Mouse (Mus musculus): ENCODE results near the gene Ccdc124.

Ccdc124 gene

GRCm38 (mm10) chr8:70873364-70873985 is at the start of gene Ccdc124:
Gene Ccdc124 (minus strand): TSS chr8:70873935.
- peak; percentile 91 to 97 for DNase-seq (ENCODE audit: low spot score in 2 of 2)

- no peak for DNase-seq (ENCODE audit: low spot score in 2 of 2)
Observed at GRCm38 (mm10) chr8:70920049-70920922, 46.6 kb upstream of the Ccdc124 start.

- no peak for DNase-seq (ENCODE audit: low spot score in 2 of 2)
Observed at GRCm38 (mm10) chr8:70914704-70915103, 41.0 kb upstream of the Ccdc124 start.

- DNase-seq (ENCODE audit: low spot score in 2 of 2): no peak
Observed at GRCm38 (mm10) chr8:70913523-70913922, 39.8 kb upstream of the Ccdc124 start.

- no peak for DNase-seq (ENCODE audit: low spot score in 2 of 2)
Observed at GRCm38 (mm10) chr8:70912955-70913354, 39.2 kb upstream of the Ccdc124 start.

GRCm38 (mm10) chr8:70911596-70911995 is 37.9 kb upstream of the Ccdc124 start:
- no peak for DNase-seq (ENCODE audit: low spot score in 2 of 2)

GRCm38 (mm10) chr8:70907518-70907917 is 33.8 kb upstream of the Ccdc124 start:
- DNase-seq (ENCODE audit: low spot score in 2 of 2): no peak

GRCm38 (mm10) chr8:70905831-70906736 is 32.3 kb upstream of the Ccdc124 start, which contains the start of gene Map1s:
Gene Map1s (plus strand): TSS chr8:70905932.
- peak; percentile 58 to 66 for DNase-seq (ENCODE audit: low spot score in 2 of 2)

GRCm38 (mm10) chr8:70905463-70905830 is 31.7 kb upstream of the Ccdc124 start:
- DNase-seq (ENCODE audit: low spot score in 2 of 2): no peak

- DNase-seq (ENCODE audit: low spot score in 2 of 2): peak; percentile 55 to 84
Observed at GRCm38 (mm10) chr8:70904532-70904931, 30.8 kb upstream of the Ccdc124 start.

GRCm38 (mm10) chr8:70903582-70903981 is 29.8 kb upstream of the Ccdc124 start:
- DNase-seq (ENCODE audit: low spot score in 2 of 2): no peak

GRCm38 (mm10) chr8:70903112-70903511 is 29.4 kb upstream of the Ccdc124 start:
- DNase-seq (ENCODE audit: low spot score in 2 of 2): no peak

GRCm38 (mm10) chr8:70902211-70902610 is 28.5 kb upstream of the Ccdc124 start:
- DNase-seq (ENCODE audit: low spot score in 2 of 2): no peak

- DNase-seq (ENCODE audit: low spot score in 2 of 2): no peak
Observed at GRCm38 (mm10) chr8:70900872-70901387, 27.2 kb upstream of the Ccdc124 start.

- DNase-seq (ENCODE audit: low spot score in 2 of 2): no peak
Observed at GRCm38 (mm10) chr8:70899226-70899625, 25.5 kb upstream of the Ccdc124 start.

GRCm38 (mm10) chr8:70898661-70899198 is 25.0 kb upstream of the Ccdc124 start:
- DNase-seq (ENCODE audit: low spot score in 2 of 2): no peak

- peak; percentile 71 to 86 for DNase-seq (ENCODE audit: low spot score in 2 of 2)
Observed at GRCm38 (mm10) chr8:70897681-70898413, 24.1 kb upstream of the Ccdc124 start.

GRCm38 (mm10) chr8:70897021-70897680 is 23.4 kb upstream of the Ccdc124 start, which contains the start of gene Rpl18a:
Gene Rpl18a (minus strand): TSS chr8:70897412.
- peak; percentile 98 to 99 for DNase-seq (ENCODE audit: low spot score in 2 of 2)

- DNase-seq (ENCODE audit: low spot score in 2 of 2): no peak
Observed at GRCm38 (mm10) chr8:70896316-70897020, 22.7 kb upstream of the Ccdc124 start.
